Mouse (Mus musculus): Measurements from ENCODE around the gene Sgms2. TPM values are rescaled to one million over a fixed set of nuclear protein-coding genes. Genes with fewer than 3 reads are reported as not detected.
A peak's percentile ranks its signal among the peaks of the same experiment; 100 is the strongest.
"Not testable (repeated sequence)": the region's sequence is repeated elsewhere in the genome, so short reads cannot be mapped to it uniquely, and the experiment has no call there.

The Sgms2 gene
- total RNA-seq, 4 experiments from 2014 or later = 1.6 to 4.5 (median 2.7) TPM

DNA sequence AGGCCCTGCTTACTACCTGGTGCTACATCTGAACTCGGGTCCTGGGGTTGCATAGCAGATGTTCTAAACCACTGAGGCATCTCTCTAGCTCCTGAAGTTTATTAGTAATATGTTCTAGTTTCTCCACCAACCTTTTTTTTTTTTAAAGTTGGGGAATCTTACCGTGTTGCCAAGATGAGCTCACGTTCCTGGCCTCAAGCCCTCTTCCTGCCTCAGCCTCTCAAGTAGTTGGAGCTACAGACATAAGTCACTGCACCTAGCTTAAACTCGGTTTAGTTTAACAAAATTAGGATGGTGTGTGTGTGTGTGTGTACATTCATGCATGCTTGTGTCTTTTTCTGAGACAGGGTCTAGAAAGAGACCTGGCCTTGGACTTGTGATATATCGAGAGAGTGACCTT is 132.2 kb downstream of the Sgms2 start:
- no peak for DNase-seq (ENCODE audit: low spot score in 2 of 2)

DNA sequence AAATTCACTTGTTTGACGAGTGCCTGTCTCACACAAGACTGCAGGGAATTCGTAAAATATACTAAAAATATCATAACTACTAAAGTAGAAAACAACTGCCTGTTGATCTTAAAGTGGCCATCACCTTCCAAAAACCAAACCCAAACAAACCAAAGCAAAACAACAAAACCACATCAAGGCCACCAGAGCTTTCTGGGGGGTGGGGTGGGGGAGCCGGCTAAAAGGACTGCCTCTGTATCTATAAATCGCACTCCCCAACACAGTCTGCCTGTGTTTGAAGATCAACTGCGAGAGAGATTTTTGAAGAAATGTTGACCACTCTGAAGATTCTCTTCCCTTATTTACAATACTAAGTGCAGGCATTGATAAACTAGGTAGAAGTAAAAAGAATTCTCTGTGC is 133.0 kb downstream of the Sgms2 start:
- DNase-seq (ENCODE audit: low spot score in 2 of 2) = no peak

DNA sequence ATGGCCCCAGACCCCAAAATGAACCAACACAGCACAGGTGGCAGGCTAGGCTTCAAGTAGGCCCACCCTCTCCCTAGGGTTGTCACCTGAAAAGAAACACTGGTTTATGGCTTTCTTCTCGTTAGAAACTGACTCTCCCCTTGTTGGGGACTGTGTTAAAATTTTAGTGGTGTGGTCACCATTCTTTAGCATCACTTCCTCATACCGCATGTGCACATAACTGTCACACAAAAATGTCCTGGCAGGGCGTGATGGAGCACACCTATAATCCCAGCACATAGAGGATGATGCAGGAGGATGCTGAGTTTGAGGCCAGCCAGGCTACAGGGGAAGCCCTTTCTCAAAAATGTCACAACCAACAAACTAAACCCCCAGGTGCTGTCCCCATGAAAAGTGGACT is 133.6 kb downstream of the Sgms2 start:
- no peak for DNase-seq (ENCODE audit: low spot score in 2 of 2)

DNA sequence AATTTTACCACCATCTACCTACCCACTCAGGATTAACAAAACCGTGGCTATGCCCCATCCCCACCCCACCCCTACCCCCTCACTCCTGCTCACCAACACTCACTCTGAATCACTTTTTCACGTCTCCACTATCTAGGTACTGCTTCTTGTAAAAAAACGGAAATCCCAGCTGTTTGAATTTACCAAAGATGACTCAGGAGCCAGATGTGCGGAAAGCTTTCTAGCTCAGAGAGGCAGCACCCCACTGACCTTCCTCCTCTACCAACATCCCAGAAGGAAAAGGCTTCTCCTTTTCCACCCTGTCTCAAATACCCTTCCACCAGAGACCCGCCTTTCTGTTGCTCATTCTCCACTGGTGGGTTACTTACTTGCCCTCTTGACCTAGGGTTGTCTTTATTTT is 135.2 kb downstream of the Sgms2 start:
- no peak for DNase-seq (ENCODE audit: low spot score in 2 of 2)

DNA sequence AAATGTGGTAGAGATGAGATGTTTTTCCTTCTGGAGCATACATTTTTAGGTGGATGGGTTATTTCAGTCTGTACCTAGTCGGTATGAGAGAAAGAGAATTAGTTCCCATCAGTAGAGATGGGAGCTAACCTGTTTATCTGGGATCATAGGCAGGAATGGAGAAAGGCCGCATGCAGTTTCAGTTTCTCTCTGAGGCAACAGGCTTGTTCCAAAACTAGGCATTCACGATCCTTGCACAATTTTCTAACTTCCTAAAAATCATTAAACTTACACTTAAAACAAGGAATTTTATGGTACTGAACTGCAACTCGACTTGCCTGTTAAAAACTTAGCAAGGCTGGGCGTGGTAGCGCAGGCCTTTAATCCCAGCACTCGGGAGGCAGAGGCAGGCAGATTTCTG is 140.7 kb downstream of the Sgms2 start:
- DNase-seq (ENCODE audit: low spot score in 2 of 2) = no peak

DNA sequence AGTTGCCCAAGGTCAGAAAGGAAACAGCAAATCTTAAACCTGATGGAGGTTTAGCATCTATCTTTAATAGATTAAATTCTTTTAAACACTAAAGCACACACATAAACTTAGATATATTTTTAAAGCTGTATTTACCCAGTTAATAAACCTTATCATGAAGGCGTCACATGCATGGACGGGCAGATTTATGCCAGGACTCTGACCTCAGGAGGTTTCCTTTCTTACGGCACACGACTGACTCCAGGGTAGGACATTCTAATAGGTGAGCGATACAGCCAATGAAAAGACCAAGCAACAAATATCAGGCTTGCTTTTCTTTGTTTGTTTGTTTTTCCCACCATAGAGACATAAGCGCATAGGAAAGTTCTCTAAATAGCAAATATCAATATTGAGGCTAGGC is 142.2 kb downstream of the Sgms2 start:
- no peak for DNase-seq (ENCODE audit: low spot score in 2 of 2)

DNA sequence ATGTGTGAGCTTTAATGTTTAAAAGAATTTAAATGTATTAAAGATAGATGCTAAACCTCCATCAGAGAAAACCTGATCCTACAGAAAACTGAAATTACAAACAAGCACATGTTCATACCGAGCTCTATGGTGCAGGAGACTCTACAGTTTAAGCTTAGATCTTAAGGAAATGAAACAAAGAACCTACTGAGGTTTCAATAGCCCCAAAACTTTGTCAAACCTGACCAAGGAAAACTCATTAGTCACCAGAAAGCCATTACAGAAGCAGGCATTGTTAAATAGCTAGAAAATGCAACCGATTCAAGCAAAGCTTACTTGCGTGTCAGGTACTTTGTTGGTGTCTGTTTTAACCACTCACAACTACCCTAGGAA is 142.6 kb downstream of the Sgms2 start:
- no peak for DNase-seq (ENCODE audit: low spot score in 2 of 2)

DNA sequence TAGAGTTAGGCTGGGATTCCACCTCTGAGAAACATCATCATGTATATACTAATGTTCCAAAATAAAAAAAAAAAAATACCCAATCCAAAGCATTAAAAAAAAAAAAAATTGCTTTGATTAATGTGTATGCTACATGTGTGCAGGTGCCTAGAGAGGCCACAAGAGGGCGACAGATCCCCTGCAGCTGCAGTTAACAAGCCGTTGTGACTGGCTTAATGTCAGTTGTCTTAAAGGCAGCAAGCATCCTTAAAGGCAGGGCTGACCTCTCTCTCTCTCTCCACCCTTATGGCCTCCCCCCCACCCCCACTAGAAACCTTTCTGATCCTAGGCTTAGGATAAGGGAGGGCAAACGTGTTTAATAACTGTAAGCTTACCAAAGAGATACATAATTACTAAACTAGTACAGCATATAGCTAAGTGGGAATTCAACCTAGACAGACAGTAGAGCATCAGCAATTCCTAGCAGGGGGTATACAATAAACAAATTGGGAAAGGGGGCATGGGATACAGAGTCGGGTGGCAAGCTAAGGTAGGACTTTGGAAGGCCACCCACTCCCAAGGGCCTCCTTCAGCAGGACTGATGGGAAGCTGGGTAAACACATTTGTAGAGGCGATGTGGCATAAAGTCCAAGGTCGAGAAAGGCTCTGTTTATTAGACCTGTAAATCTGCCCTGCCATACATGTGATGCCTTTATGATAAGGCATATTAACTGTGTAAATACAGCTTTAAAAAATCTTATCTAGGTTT is 143.2 kb downstream of the Sgms2 start:
- no peak for DNase-seq (ENCODE audit: low spot score in 2 of 2)

DNA sequence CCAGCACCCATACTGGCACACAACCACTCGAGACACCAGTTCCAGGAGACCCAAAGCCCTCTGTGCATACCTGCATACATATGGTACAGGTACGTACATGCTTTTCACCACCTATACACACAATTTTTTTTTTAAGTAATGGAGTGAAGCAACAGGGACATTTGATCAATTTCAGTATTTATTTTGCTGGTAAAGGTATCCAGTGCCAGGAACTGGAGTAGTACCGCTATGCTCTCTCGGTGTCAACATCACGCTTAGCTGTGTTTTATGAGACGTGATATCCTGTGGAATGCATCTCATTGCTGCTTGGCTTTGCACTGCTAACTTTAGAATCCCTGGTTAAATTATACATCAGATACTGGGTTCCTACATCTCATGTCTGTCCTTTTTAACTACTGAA is 145.3 kb downstream of the Sgms2 start:
- DNase-seq (ENCODE audit: low spot score in 2 of 2) = no peak

DNA sequence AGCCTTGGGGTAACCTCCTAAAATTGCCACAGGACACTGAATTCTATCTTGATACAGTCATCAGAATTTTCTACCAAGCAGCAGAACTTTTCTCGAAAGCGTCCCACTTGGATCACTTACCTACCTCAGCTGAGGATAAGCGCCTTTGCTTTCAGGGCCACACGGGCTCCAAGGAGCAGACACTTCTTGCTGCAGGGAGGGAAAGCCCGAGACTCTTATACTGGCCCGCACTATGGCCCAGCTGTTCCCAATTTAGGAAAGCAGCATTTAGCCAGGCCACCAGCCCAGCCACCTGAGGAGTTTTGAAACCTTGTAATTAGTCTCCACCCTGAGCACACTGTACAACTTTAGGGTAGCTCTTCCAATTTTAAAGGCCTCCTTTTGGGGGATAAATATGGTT is 147.9 kb downstream of the Sgms2 start:
- no peak for DNase-seq (ENCODE audit: low spot score in 2 of 2)

DNA sequence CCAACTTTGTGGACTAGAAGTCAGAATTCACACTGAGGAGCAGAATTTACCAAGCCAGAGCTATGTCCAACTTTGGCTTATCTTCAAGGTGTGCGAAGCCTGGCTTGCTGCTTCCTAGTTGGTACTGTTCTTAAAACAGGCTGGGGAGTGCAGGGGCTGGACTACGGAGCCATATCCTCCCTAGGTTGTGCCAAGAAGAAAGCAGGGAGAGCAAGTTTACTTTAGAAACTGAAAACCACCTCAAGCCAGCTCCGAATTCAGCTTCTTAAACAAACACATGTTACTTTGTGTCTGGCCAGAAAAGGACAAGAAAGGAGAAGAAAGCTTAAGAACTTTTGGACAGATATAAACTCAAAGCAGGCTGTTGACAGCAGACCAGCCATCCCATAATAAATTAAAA is 150.3 kb downstream of the Sgms2 start:
- no peak for DNase-seq (ENCODE audit: low spot score in 2 of 2)

DNA sequence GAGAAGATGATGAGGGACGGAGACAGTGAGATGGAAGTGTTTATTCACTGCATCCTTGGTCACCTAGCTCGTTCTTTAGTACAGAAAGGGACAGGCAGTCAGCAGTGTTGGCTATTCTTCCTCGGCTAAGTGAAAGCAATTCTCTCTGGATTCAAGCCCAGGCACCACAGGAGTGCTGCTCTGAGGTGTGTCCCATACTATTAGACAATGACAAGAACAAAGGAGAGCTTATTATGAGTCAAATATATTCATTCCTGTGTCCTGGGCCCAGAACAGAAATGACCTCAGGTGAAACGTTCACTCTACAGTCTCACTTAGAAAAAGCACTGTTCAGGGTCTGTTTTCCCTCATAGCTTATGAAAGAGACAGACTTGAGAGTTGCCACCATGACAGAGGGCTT is 151.9 kb downstream of the Sgms2 start:
- DNase-seq (ENCODE audit: low spot score in 2 of 2) = no peak

DNA sequence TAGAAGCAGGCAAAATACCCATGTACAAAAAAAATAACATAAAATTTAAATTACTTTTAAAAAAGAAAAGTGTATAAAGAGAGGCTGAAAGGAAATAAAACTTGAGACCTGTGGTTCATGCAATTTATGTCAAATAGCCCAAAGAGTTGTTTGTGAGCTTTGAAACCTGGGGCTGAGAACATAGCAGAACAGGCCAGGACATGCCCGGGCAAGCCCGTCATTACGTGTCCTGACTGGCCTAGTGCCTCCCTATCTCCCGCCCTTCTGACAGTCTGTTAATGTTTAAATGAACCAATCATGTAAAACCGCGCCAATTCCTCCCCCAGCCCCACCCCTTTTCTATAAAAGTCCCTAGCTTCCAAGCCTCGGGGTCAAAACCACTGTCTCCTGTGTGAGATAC is 153.5 kb downstream of the Sgms2 start:
- DNase-seq (ENCODE audit: low spot score in 2 of 2) = not testable (repeated sequence)

DNA sequence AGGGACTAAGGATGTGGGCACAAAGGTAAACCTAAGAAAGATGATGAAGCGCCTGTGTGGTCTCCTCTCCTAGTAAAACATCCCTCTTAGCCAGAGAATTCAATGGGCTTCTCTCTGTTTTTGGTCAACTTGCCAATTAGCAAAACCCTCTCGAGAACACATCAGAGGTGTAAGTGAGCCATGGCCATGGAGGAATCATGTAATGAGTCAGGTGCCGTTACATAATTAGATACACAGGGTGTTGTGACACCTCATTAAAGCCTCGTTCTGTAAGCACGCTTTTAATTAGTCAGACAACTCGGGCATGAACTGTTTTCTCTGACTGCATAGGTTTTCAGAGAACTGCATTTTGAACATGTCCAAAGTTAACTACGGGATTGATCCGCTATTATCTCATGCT is 154.6 kb downstream of the Sgms2 start:
- no peak for DNase-seq (ENCODE audit: low spot score in 2 of 2)

DNA sequence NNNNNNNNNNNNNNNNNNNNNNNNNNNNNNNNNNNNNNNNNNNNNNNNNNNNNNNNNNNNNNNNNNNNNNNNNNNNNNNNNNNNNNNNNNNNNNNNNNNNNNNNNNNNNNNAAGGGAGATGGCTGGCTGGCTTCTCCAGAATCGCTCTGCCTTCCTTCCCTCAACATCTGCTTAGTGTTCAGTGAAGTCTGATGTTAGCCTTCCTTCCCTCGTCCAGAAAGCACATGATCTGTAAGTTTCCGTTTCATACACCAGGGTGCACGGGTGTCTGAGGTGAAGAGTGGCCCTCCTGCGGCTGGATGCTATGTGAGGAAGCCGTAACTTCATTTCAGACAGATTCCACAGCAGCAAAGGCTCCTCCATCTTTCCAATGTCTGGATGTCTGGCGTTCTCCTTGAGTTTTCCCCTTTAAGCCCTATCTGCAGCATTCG is 156.1 kb downstream of the Sgms2 start:
- DNase-seq (ENCODE audit: low spot score in 2 of 2) = no peak

DNA sequence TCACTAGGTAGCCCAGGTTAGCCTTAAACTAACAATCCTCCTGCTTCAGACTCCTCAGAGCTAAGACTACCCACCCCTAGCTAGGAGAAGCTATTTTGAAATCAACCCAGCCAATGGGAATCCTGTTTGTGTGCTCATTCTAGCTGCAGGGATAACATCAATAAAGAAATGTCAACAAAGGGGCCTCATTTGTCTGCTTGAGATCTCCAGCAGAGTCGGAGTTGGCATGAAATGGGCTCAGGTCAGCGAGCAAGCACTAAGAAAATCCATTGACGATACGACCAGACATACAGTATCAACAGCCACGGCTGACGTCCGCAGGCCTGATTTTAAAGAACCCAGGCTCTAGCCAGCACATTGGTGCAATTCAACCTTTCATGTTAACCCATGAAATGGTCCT is 164.0 kb downstream of the Sgms2 start:
- DNase-seq (ENCODE audit: low spot score in 2 of 2) = no peak

DNA sequence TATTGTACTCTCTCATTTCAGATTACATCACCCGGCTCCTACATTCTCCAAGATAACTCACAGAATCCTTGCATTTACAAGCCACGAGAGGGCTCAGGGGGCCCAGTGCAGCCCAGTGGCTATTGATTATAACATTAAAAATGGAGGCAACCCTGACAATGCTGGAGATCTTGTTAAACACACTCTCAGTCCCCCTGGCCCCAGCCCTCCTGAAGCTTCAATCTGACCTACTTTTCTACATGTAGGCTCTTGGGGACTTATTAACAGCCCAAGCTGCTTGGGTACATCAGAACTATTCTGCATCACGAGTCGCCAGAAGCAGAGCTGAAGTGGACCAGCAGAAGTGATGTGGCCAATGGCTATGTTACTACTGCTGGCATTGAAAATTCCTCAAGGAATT is 164.6 kb downstream of the Sgms2 start:
- DNase-seq (ENCODE audit: low spot score in 2 of 2) = no peak

DNA sequence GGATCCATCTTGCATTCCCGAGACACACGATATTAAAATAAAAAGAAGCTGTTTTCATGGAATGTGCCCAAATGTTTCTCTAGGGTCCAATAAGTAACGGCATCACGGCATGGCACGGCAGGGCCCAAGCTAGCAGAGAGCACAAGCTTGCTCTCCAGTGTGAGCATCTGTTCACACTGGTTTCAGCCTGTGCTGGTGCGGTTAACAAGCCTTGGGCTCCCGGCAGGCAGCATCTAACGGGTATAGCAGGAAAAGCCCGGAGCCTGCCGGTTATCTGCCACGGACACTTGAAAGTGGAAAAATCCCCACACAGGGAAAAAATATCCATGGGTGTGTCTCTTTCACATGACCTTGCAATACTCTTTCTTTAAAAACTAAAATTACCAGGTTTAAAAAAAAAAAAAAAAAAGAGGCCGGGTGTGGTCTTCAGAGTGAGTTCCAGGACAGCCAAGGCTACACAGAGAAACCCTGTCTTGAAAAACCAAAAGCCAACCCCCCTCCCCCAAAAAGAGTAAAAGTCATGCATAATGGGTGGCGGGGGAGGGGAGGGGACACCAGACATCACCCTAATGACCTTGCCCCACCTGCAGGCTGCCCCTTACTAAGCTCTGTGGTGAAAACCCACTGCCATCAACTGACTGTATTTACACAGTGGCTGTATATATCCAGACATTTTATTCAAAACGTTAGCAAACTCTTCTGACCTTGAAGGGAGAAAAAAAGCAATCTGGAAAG is 169.0 kb downstream of the Sgms2 start:
- DNase-seq (ENCODE audit: low spot score in 2 of 2) = no peak

DNA sequence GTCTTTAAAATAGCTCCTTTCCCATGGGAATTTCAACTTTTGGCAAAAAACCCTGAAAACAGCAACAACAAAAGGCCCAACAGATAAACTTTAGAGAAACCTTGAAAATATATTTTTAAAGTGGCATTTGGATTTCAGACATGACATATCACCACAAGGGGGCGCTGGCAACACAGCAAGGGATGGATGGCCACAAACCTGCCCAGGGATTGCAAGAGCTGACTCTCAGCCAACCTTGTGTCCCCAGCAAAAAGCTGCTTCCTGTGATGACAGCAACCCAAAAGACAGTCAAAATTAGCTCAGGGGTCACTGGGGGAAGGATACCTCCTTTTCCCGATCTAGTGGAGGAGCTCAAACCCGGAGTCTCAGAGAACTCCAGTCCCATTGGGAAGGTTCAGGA is 171.0 kb downstream of the Sgms2 start:
- DNase-seq (ENCODE audit: low spot score in 2 of 2) = peak; percentile 39 to 41

DNA sequence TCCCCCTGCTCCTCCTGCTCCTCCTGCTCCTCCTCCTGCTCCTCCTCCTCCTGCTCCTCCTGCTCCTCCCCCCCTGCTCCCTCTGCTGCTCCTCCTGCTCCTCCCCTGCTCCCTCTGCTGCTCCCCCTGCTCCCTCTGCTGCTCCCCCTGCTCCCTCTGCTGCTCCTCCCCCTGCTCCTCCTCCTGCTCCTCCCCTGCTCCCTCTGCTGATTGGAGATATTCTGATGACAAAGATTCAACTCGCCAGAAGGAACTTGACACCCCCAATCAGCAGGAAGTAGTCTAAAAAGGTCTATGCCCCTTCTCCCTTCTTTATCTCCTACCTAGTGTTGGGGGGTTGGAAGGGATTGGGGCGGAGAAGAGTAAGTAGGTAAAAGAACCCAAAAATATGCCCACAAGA is 173.0 kb downstream of the Sgms2 start:
- no peak for DNase-seq (ENCODE audit: low spot score in 2 of 2)

DNA sequence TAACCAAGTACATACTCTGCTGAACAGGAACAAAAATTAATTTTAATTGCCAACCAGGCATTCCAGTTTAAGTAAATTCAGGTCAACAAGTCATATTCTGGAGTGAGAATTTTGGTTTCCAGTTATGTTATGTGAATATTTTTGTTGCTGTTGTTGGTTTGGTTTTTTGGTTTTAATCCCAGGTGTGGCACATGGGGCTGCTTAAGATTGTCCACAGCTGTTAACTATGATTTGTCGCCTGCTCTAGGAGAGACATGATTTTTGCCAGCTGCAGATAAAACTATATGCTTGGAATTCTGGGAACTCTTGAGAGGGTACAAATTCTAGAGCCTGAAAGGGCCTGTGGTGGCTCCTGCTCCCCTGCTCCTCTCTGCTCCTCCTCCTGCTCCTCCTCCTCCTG is 174.1 kb downstream of the Sgms2 start:
- no peak for DNase-seq (ENCODE audit: low spot score in 2 of 2)

DNA sequence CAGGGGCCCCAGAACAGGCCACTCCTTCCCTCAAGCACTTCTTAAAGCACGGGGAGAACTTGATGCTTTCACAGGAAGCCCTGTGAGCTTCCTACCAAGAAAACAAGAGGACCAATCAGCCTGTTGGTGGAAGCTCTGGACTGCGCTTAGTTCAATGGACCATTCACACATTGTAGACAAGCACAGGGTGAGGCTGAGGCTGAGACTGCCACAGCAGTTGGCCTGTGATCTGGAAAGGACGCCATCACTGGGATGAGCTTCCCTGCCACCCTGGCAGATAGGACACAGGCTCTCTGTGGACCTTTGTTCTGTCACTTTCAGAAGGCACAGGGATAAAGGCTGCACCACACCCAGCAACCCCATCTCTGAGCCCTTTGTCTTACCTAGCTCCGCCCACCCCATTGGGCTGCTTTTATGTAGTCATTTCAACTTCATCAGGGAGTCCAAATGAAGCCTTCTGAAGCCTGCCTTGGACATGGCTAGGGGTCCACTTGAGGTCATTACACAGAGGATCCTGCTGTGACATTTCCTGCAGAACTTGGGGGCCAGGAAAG is 175.2 kb downstream of the Sgms2 start:
- DNase-seq (ENCODE audit: low spot score in 2 of 2) = no peak

DNA sequence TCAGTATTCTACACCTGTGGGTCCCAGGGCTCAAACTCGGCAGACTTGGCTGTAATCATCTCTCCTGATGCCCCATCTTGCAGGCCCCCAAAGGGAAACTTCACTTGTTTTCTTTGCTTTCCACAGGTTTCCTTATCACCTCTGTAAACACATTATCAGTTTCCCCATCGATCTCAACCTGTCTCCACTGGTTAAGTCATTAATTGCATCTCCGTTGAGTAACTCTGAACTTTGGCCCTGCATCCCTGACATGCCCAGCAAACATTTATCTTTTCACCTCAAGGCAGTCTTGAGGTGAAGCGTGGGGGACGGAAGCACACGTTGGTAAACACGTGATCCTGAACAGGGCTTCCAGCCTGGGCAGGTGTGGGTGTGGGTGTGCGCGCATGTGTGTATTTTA is 178.9 kb downstream of the Sgms2 start:
- no peak for DNase-seq (ENCODE audit: low spot score in 2 of 2)
